Mouse (Mus musculus) bone marrow, adult 2 months (tissue): Measurements from ENCODE around the gene Bub1b.

Source experiments
- CTCF ChIP-seq: fragments of 200-500 bp; IDR thresholded peaks from 2 replicates; pipeline ENCODE4 v1.5.1; 2011; ENCODE audit warnings: low read length, control low read depth; ENCODE audit not compliant: control insufficient read depth, insufficient read depth
- POLR2A ChIP-seq: fragments of 200-500 bp; IDR thresholded peaks from 2 replicates; pipeline ENCODE4 v1.6.1; 2011; ENCODE audit warnings: low read depth, mild to moderate bottlenecking, control low read depth, low read length, borderline replicate concordance; ENCODE audit not compliant: control insufficient read depth

DNA sequence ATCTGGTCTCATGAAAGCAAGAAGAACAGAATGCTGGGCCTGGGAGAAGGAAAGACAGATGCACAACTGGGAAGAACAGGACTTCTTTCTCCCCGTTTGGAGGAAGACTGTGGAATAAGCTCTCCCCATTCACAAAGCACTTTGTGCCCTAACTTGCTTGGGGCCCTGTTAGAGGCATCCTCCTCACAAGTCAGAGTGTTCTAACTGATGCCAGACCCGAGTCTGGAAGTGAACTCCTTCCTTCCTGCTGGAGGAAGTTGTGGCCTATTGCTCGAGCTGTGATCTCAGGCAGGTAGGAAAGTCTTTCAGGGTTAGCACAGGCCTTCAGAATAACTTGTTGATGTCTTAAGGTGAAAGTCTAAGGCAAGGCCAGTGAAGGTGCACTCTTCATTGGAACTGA is 44.9 kb downstream of the Bub1b start:
- no peak for TF ChIP-seq CTCF
- no peak for TF ChIP-seq POLR2A
